Comparison of ENCODE assay signal across 1 mouse cellular context in the genomic region with DNA sequence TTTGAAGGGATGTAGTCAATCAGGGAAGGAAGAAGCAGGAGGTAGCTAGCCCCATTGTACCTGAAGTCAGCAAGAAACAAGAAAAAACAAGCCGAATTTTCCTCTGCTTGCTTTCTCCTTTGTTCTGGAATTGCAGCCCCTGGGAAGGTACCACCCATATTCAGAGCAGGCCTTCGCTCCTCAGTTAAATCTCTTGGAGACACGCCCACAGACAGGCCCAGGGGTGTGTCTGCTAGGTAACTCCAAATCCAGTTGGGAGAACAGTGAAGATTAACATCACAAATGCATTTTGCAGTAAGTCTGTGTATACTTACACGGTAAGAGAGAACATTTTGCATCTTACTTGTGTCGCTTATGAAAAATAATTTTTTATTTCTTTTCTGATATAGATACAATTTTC.
TF ChIP-seq lines count a peak whose summit lies in the region.

No protein-coding gene starts in this region.

TF ChIP-seq in ES-E14, 5 proteins besides CTCF, POLR2A, EP300 and RAD21 (continued from another document):
- TF ChIP-seq ZNF384 (IDR thresholded peaks at IDR 0.05; ENCODE audit: low read depth, low read length) (no peak), MAFK (IDR thresholded peaks at IDR 0.05; ENCODE audit: insufficient read depth, low read depth, low read length) (no peak), CHD2 (IDR thresholded peaks at IDR 0.05; ENCODE audit: low read depth, low read length) (no peak)
